Mouse (Mus musculus): ENCODE results near the gene Degs2. TPM values are rescaled to one million over a fixed set of nuclear protein-coding genes. Genes with fewer than 3 reads are reported as not detected.

The Degs2 gene
- polyA plus RNA-seq, 3 experiments from 2014 or later, result 2.1 to 9.6 (median 8.8) TPM

- no peak for ATAC-seq
Measured at GRCm38 (mm10) chr12:108698697-108699471, 3.2 kb downstream of the Degs2 start.

DNA sequence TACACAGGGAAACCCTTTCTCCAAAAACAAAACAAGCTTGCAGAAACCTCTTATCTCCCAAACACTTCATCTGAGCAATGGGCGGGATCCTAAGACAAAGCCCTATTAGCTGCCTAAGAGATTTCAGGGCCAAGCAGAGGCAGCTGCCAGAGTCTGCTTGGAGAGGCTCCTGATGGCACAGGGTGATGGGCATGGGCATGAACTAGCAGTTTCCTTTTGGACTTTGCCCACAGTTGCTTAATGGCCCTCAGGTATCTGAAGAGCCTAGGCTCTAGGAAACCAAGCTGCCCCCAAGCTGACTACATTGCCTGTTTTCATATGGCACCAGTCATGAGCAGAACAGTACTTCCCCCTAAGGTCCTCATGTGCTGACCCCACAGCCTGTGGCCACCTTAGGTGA, 7.9 kb downstream of the Degs2 start:
- ATAC-seq, result no peak

- ATAC-seq, result no peak
Measured at GRCm38 (mm10) chr12:108693592-108693991, 8.5 kb downstream of the Degs2 start.

GRCm38 (mm10) chr12:108690529-108690928, 11.6 kb downstream of the Degs2 start:
- ATAC-seq, result no peak

DNA sequence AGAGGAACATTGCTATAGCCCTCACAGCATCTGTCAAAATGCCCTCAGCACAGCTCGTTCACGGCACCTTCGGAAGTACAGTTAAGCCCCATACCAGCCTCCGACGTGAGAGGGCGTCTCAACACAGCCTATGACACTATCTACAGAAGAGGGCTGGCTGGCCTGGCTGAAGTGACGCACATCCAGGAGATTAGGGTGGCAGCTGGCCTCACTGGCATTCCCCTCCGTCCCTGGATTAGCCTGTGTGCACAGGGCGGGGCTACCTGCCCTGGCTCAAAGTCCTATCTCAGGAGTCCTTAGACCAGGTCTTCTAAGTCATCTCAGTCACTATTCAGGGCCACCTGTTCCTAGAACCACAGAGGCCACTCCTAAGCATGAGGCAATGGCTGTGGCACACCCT, 12.9 kb downstream of the Degs2 start:
- ATAC-seq, result no peak

GRCm38 (mm10) chr12:108686926-108687325, 15.2 kb downstream of the Degs2 start:
- ATAC-seq, result no peak

DNA sequence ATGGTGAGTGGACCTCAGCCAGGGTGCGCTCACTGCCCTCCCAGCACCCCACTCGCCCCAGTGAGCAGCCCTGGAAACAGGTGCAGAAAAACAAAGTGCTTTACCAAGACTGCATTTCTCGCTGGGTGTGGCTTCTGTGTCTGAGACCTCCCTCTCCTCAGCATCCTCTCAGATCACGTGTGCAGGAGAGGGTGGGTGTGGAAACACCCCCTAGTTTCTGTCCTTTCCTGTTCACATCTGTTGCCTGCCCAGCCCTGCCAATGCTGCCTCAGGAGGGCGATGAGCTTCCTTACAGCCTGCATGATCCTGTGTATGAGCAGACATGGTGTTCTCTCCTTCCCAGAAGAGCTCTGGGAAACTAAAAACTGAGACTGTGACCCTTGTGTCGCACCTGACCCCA, 15.7 kb downstream of the Degs2 start:
- ATAC-seq, result peak; percentile 50

DNA sequence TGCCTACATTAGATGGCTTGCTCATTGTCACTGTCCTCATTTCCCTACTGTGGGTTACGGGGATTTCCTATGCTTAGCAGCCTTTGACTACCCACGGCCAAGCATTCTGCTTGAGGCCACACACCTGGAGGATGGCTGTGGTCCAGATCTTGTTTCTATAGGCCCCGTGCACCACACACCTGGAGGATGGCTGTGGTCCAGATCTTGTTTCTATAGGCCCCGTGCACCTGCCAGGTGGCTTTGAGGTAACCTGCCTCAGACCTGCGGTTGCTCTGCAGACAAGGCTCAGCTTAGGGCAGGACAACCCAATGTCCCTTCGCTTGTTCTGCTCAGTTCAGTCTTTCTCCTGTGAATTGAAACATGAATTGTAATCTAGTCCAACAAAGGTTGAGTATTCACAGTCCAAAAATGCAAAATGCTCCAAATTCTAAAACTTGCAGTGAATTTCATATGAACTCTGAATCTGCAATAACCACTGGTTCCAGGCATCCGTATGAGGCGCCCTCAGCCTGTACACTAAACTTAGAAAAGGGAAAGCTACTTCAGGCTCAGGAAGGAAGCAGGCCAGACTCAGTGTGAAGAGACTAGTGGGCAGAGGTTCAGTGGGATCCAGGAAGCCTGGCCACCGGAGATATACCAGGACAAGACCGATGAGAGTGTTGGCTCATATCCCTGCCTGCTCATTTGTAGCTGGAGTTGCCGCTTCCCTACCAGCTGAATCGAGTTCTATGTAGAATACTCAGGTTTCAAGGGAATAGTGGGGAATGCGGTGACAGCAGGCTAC, 19.7 kb downstream of the Degs2 start:
- ATAC-seq, result no peak

GRCm38 (mm10) chr12:108680861-108681260, 21.3 kb downstream of the Degs2 start:
- no peak for ATAC-seq

DNA sequence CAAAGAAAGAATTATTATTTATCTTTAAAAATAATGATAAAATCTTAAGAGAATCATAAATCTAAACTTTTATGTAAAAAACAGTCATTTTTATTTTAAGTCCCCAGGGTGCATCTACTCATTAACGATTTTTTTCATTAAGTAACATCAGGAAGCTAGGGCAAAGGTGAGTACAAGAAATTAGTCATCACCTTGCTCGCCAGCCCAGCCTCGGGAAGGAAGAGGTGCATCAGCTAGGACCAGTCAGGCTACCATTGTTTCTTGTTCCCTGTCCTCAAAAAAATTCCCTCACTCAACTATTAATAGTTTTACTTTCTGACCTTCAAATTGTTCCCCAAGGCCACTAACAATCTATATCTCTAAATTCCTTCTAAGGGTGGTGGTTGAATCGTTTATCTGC, 23.7 kb downstream of the Degs2 start:
- ATAC-seq, result no peak

DNA sequence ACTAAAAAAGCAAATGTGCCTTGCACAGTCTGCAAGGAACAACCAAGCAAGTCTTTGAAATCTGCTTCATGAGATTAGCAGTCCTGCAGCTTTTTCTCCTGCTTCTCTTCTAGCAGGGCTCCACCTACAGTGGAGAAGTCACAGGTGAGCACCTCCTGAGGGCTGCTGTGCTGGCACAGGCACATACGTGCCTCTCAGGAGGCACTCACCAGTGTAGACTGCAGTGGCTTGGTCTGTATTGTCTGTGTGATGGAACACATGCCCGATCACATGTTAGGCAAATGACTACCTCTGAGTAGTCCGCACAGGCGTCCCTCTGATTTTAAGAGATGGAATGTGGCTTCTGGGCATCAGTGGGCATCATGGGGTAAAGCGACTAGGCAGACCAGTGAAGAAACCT, 25.0 kb downstream of the Degs2 start:
- ATAC-seq, result no peak

DNA sequence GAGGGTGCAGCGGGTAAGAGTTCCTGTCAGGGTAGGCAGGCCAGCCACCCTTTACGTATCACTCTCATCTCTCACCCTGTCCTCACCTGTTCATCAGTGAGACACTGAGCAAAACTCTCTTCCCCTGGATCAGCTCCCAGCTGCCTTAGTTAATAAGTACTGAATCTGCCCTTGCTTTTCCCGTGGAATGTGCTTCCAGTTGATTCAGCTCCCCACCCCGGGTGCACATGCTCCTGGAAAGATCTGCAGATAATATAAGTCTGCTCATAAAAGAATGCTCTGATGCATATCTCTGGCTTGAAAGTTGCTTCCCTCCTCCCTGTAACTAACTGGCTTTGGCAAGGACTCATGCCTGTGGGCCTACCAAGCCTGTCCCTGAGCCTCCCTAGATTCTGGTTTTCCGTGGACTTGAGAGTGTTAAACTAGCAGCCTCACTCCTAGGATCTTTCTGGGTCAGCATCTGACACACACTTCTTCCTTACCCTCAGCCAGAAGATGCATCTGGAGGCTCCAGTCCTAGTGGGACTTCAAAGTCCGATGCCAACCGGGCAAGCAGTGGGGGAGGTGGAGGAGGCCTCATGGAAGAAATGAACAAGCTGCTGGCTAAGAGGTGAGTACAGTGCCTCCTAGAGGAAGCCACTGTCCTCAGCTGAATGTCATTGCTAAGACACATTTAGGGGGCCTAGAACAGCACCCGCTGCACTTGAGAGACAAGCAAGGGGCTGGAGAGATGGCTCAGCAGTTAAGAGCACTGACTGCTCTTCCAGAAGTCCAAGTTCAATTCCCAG, 26.3 kb downstream of the Degs2 start:
- no peak for ATAC-seq

DNA sequence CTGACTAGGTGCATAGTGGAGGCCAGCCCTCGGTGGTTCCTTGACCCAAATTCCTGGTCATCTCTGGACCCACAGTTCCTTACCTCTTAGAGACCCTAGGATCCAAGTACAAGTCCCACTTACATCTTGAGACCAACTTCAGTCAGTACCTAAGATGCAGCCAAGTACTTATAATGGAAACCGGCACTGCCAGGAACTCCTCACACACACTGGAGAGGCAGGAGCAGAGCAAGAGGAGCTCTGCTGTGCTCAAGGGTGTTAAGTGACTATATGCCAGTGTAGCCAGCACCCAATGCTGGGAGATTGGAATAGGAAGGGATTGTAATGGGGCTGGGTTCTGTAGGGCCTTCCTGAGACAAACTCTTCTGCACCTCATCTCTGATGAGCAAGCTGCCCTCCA, 27.2 kb downstream of the Degs2 start:
- ATAC-seq, result no peak

DNA sequence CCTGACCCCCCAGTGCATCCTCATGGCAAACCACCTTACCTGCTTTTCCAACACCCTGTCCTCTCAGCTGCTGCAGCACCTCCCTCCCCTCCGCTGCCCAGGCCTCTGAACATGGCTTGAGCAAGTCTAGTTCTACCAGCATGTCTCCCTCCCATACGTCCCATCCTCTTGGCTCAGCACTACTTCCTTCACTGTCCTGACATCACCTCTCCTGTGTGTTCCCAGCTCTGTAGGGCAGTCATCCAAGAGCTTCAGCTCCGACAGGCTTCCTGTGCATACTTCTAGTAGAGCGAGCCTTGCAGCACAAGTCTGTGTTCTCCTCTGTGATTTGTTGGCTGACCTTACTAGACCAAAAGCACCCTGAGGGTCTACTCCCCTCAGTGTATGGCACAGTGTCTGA, 27.6 kb downstream of the Degs2 start:
- no peak for ATAC-seq

DNA sequence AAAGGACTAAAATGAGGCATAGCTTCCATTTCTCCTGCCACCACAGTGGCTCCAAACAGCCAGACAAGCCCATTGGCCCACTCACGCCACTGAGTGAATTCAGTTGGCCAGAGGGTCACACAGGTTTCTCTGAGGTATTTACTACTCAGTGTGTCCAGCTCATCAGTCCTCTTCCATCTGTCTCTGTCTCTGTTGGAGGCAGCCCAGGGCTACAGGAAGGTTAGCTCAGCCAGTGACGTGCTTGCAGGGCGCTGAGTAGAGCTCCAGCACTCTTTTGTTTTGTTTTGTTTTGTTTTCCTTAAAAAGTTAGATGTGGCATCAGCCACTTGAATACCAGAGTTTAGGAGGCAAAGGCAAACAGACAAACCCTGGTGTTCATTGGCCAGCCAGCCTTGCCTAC, 28.6 kb downstream of the Degs2 start:
- no peak for ATAC-seq

- ATAC-seq, result no peak
Measured at GRCm38 (mm10) chr12:108672908-108673307, 29.2 kb downstream of the Degs2 start.

GRCm38 (mm10) chr12:108671541-108671940, 30.6 kb downstream of the Degs2 start:
- ATAC-seq, result no peak

DNA sequence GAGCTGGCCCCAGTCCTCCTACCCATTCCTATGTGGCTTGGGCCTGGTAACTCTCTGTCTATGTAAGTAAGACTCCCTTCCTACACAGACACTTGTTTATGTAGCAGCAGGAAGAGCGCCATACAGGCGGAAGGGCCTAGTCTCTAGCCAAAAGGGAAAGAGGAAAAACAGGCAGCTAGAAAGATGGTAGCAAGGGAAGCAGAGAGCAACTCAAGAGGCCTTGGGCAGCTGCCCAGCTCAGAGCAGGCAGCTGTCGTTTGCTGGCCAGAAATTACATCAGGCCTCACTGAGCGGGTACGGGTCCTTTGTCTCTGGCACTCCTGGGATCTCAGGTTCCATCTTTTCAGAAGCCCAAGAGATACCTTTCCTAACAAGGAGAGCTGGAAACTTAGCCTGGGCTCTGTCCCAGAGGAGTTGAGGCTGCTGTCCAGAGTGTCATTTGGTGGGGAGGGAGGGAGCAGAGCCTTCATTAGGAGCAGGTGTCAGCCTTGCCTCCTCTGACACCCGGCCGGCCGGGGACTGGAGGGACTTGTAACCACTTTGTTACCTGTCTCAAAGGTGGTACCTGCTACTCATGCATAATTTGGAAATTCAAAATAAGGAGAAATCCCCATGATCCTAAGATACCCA, 33.4 kb downstream of the Degs2 start:
- ATAC-seq, result no peak

- ATAC-seq, result peak; percentile 75
Measured at GRCm38 (mm10) chr12:108657350-108657749, 44.8 kb downstream of the Degs2 start.

- no peak for ATAC-seq
Measured at GRCm38 (mm10) chr12:108653358-108654335, 48.5 kb downstream of the Degs2 start.

- ATAC-seq, result no peak
Measured at GRCm38 (mm10) chr12:108651053-108651660, 51.0 kb downstream of the Degs2 start.
